Mouse (Mus musculus) limb, embryonic 12.5 days (tissue): Measurements from ENCODE around the gene Cyb5rl. TPM values are rescaled to one million over a fixed set of nuclear protein-coding genes. Genes with fewer than 3 reads are reported as not detected.
A peak's percentile ranks its signal among the peaks of the same experiment; 100 is the strongest.
"Not testable (repeated sequence)": the region's sequence is repeated elsewhere in the genome, so short reads cannot be mapped to it uniquely, and the experiment has no call there.

Experiments
- ATAC-seq: fragments of 200-750 bp; cut with Nextera tagmentation; 2 replicates; pipeline ENCODE4 v1.8.0; 2017; ENCODE audit warnings: low read depth, moderate TSS enrichment; ENCODE audit not compliant: insufficient number of reproducible peaks, insufficient read depth, low FRiP score, low TSS enrichment
- H3K27ac ChIP-seq: fragments of 300-500 bp; sonication (generic); 2 replicates; pipeline ENCODE4 v1.5.1; 2016; ENCODE audit warnings: mild to moderate bottlenecking, moderate library complexity
- H3K27me3 ChIP-seq: fragments of 300-500 bp; sonication (generic); 2 replicates; pipeline ENCODE4 v1.6.1; 2016; ENCODE audit warnings: mild to moderate bottlenecking, moderate library complexity
- H3K36me3 ChIP-seq: fragments of 300-500 bp; sonication (generic); 2 replicates; pipeline ENCODE4 v1.6.1; 2016; ENCODE audit warnings: mild to moderate bottlenecking, moderate library complexity
- H3K4me1 ChIP-seq: fragments of 300-500 bp; sonication (generic); replicated peaks from 2 replicates; pipeline ENCODE4 v1.6.1; 2016
- H3K4me2 ChIP-seq: fragments of 300-500 bp; sonication (generic); 2 replicates; pipeline ENCODE4 v1.6.1; 2016; ENCODE audit warnings: mild to moderate bottlenecking, moderate library complexity
- H3K4me3 ChIP-seq: fragments of 300-500 bp; sonication (generic); replicated peaks from 2 replicates; pipeline ENCODE4 v1.5.1; 2016; ENCODE audit warnings: mild to moderate bottlenecking
- H3K9ac ChIP-seq: fragments of 300-500 bp; sonication (generic); replicated peaks from 2 replicates; pipeline ENCODE4 v1.6.1; 2016; ENCODE audit warnings: mild to moderate bottlenecking, moderate library complexity
- H3K9me3 ChIP-seq: fragments of 300-500 bp; sonication (generic); 2 replicates; pipeline ENCODE4 v1.6.1; 2016; ENCODE audit warnings: mild to moderate bottlenecking, moderate library complexity
- WGBS: fragments of 180-500 bp; shearing (Covaris S2); methylation state at CpG from one replicate; pipeline ENCODE4 v1.1.7; 2016; 5-methylcytosine and 5-hydroxymethylcytosine counted together
- polyA plus RNA-seq: library from polyadenylated mRNA; unstranded; fragments of >200 nt; fragmentation: Nextera tagmentation; extraction: Ambion mirVana; gene quantifications from 2 replicates; pipeline ENCODE4 v1.2.1, GENCODE M21; 2016

Cyb5rl gene
- polyA plus RNA-seq, 1 experiment from 2014 or later: 4.6 TPM

- Histone ChIP-seq H3K27me3 (no peaks in the 10 kb centered on the region), H3K9me3 (no peaks in the 10 kb centered on the region), H3K4me1 (peaks cover 28% of the 10 kb centered on the region), H3K4me2 (no peak overlapping the region), H3K4me3 (no peak overlapping the region), H3K27ac (no peak overlapping the region), H3K9ac (no peak overlapping the region), H3K36me3 (no peaks in the 10 kb centered on the region)
- ATAC-seq: no peak
- WGBS: 76% methylated on average over 14 of the region's 14 CpGs
Measured at GRCm38 (mm10) chr4:107091696-107092095, 24.9 kb downstream of the Cyb5rl start.

DNA sequence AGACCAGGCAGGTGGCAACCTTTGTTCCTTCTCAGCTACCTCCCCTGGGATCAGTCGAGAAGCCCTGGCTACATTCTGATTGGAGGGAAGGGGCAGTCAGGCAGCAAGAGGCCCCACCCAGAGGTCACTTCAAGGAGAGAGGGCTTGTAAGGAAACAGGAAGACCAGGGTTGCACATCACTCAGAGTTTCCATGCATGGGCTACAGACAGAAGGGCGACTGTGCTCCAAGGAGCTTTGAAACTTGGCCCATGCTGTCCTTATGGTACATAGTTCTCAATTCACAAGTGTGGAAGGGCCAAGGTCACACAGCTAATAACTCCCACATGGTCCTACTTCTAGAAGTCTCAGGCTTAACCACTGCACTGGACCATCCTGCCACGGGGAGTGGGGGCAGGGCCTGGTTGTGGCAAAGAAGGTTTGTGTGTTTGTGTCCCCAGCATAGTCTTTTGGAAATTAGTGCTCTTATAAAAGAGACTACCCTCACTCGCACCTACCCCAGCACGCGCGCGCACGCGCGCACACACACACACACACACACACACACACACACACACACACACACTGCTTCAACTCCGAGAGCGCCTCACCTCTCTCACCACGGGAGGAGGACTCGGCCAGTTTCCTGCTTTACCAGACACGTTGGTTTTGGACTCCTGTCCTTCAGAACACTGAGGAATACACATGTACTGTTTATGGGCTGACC is 27.8 kb downstream of the Cyb5rl start:
- no peak overlapping the region for H3K4me2 ChIP-seq
- H3K9me3 ChIP-seq: no peaks in the 10 kb centered on the region
- H3K9ac ChIP-seq: no peak overlapping the region
- no peak overlapping the region for H3K4me3 ChIP-seq
- ATAC-seq: peak; percentile 9; the same call in 1 of the 2 replicates
- peak overlapping the region; percentile 45; the same call in 1 of the 2 replicates for H3K27ac ChIP-seq
- 64% methylated on average over 14 of the region's 16 CpGs for WGBS
- peaks cover 46% of the 10 kb centered on the region for H3K4me1 ChIP-seq
- H3K36me3 ChIP-seq: no peaks in the 10 kb centered on the region
- H3K27me3 ChIP-seq: no peaks in the 10 kb centered on the region

DNA sequence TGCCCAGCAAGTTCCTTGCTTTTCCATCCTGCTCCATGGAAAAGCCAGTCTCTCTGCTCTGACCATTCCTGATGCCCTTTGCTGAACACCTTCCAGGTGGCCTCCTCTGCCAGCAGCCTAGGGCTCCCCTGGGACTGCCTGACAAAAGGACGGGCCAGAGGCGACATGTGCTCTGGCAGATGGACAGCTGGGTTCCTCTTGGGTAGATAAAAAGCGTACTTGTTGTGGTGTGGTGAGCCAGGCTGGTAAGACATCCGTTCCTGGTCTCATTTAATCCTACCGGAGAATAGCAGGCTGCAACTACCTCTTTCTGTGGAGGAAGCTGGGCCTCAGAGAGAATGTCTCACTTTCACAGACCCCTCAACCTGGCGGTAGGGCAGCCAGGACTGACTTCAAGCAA is 29.3 kb downstream of the Cyb5rl start:
- Histone ChIP-seq H3K4me1 (peaks cover 46% of the 10 kb centered on the region), H3K9me3 (no peaks in the 10 kb centered on the region), H3K36me3 (no peaks in the 10 kb centered on the region), H3K27me3 (no peaks in the 10 kb centered on the region), H3K4me2 (no peak overlapping the region), H3K4me3 (no peak overlapping the region), H3K27ac (peak overlapping the region; percentile 12; the same call in 1 of the 2 replicates), H3K9ac (no peak overlapping the region)
- ATAC-seq: no peak
- WGBS: 52% methylated on average over 6 of the region's 6 CpGs

- Histone ChIP-seq H3K4me1 (peaks cover 46% of the 10 kb centered on the region), H3K4me2 (no peak within 1 kb of the TSS), H3K36me3 (no peaks in the 10 kb centered on the region), H3K9me3 (no peaks in the 10 kb centered on the region), H3K27me3 (no peaks in the 10 kb centered on the region), H3K27ac (peak within 1 kb of the TSS; percentile 12; the same call in 1 of the 2 replicates), H3K9ac (peak within 1 kb of the TSS; percentile 24; the same call in 1 of the 2 replicates), H3K4me3 (no peak within 1 kb of the TSS)
- 48% methylated on average over 16 of the region's 16 CpGs for WGBS
- no peak for ATAC-seq
Measured at GRCm38 (mm10) chr4:107096841-107097373, 30.1 kb downstream of the Cyb5rl start, which contains the start of gene Cdcp2. Gene Cdcp2 (plus strand): TSS chr4:107096891.

- Histone ChIP-seq H3K36me3 (no peaks in the 10 kb centered on the region), H3K9me3 (no peaks in the 10 kb centered on the region), H3K9ac (no peak overlapping the region), H3K27me3 (no peaks in the 10 kb centered on the region), H3K4me2 (no peak overlapping the region), H3K4me1 (peaks cover 51% of the 10 kb centered on the region), H3K4me3 (no peak overlapping the region), H3K27ac (no peak overlapping the region)
- no peak for ATAC-seq
- WGBS: 36% methylated on average over 15 of the region's 15 CpGs
Measured at GRCm38 (mm10) chr4:107097871-107098270, 31.1 kb downstream of the Cyb5rl start.

DNA sequence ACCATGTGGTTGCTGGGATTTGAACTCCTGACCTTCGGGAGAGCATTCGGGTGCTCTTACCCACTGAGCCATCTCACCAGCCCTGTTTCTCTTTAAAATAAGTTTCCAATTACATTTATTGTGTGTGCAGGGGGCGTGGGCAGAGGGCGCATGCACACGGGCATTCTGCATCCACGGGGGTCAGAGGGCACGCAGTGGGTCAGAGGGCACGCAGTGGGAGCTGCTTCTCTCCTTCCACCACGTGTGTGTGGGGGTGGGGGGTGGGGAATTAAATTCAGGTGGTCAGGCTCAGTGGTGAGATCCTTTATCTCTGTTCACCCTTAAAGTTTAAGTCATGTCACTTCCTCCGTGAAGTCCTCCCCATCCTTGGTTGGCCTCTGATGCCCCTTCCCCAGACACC is 31.6 kb downstream of the Cyb5rl start:
- ATAC-seq: no peak

GRCm38 (mm10) chr4:107098791-107099525 is 32.2 kb downstream of the Cyb5rl start:
- peaks cover 45% of the 10 kb centered on the region for H3K4me1 ChIP-seq
- no peak overlapping the region; the same call in 1 of the 2 replicates for H3K9ac ChIP-seq
- no peaks in the 10 kb centered on the region for H3K27me3 ChIP-seq
- no peak for ATAC-seq
- WGBS: 69% methylated on average over 17 of the region's 17 CpGs
- H3K27ac ChIP-seq: peak overlapping the region; percentile 29; the same call in 1 of the 2 replicates
- H3K9me3 ChIP-seq: no peaks in the 10 kb centered on the region
- no peak overlapping the region for H3K4me3 ChIP-seq
- no peak overlapping the region for H3K4me2 ChIP-seq
- no peaks in the 10 kb centered on the region for H3K36me3 ChIP-seq

More for the DNA sequence above, 31.6 kb downstream of the Cyb5rl start:
- H3K9ac ChIP-seq: no peak overlapping the region
- no peak overlapping the region for H3K4me3 ChIP-seq
- no peaks in the 10 kb centered on the region for H3K36me3 ChIP-seq
- no peak overlapping the region for H3K4me2 ChIP-seq
- H3K9me3 ChIP-seq: no peaks in the 10 kb centered on the region
- H3K27ac ChIP-seq: no peak overlapping the region
- H3K4me1 ChIP-seq: peaks cover 48% of the 10 kb centered on the region
- 52% methylated on average over 10 of the region's 10 CpGs for WGBS
- no peaks in the 10 kb centered on the region for H3K27me3 ChIP-seq

GRCm38 (mm10) chr4:107102220-107102619 is 35.4 kb downstream of the Cyb5rl start:
- Histone ChIP-seq H3K36me3 (no peaks in the 10 kb centered on the region), H3K9me3 (no peaks in the 10 kb centered on the region), H3K4me3 (no peak overlapping the region), H3K27ac (no peak overlapping the region), H3K27me3 (no peaks in the 10 kb centered on the region), H3K9ac (no peak overlapping the region), H3K4me2 (no peak overlapping the region), H3K4me1 (peaks cover 18% of the 10 kb centered on the region)
- 68% methylated on average over 8 of the region's 8 CpGs for WGBS
- ATAC-seq: no peak

DNA sequence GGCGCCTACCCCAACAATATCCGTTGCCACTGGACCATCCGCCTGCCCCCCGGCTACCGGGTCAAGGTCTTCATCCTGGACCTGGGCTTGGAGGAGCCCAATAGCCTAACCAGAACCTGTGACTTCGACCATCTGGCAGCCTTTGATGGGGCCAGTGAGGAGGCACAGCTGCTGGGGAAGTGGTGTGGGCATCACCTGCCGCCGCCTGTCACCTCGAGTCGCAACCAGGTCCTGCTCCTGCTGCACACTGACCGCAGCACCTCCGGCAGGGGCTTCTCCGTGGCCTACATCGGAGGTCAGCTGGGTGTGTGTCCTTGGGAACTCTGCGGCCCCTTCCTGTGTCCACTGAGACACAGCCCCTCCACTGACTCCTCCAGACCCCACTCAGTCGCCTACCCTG is 40.0 kb downstream of the Cyb5rl start:
- Histone ChIP-seq H3K4me2 (no peak overlapping the region), H3K27me3 (no peaks in the 10 kb centered on the region), H3K4me1 (peaks cover 21% of the 10 kb centered on the region), H3K27ac (no peak overlapping the region), H3K9ac (no peak overlapping the region), H3K4me3 (no peak overlapping the region), H3K36me3 (no peaks in the 10 kb centered on the region), H3K9me3 (no peaks in the 10 kb centered on the region)
- WGBS: 86% methylated on average over 16 of the region's 16 CpGs
- ATAC-seq: no peak

GRCm38 (mm10) chr4:107108291-107108731 is 41.5 kb downstream of the Cyb5rl start:
- WGBS: 20% methylated on average over 13 of the region's 13 CpGs
- Histone ChIP-seq H3K27me3 (no peaks in the 10 kb centered on the region), H3K36me3 (no peaks in the 10 kb centered on the region), H3K4me1 (peaks cover 16% of the 10 kb centered on the region), H3K27ac (0 out of 2 replicates have a peak overlapping the region, but pooled peaks have one; percentile 59), H3K9ac (0 out of 2 replicates have a peak overlapping the region, but pooled peaks have one; percentile 23), H3K4me3 (no peak overlapping the region), H3K9me3 (no peaks in the 10 kb centered on the region), H3K4me2 (0 out of 2 replicates have a peak overlapping the region, but pooled peaks have one; percentile 8)
- ATAC-seq: peak; percentile 49

GRCm38 (mm10) chr4:107109181-107109580 is 42.4 kb downstream of the Cyb5rl start:
- peaks cover 19% of the 10 kb centered on the region for H3K4me1 ChIP-seq
- H3K4me2 ChIP-seq, H3K27ac ChIP-seq, ATAC-seq, H3K4me3 ChIP-seq, H3K36me3 ChIP-seq, H3K9me3 ChIP-seq, H3K9ac ChIP-seq, H3K27me3 ChIP-seq: not testable (repeated sequence)
- 94% methylated on average over 6 of the region's 6 CpGs for WGBS
